Mouse (Mus musculus): Measurements from ENCODE around the gene Gak. TPM values are rescaled to one million over a fixed set of nuclear protein-coding genes. Genes with fewer than 3 reads are reported as not detected.
"Not testable (repeated sequence)": the region's sequence is repeated elsewhere in the genome, so short reads cannot be mapped to it uniquely, and the experiment has no call there.

Gene Gak
- polyA plus RNA-seq, 1 experiment, result 84.9 TPM

- Histone ChIP-seq H3K4me3 (ENCODE audit: insufficient read depth, low read length) (no peak overlapping the region), H3K4me1 (ENCODE audit: control insufficient read depth, insufficient read depth, low read length) (peaks cover 8% of the 10 kb centered on the region; the same call in 1 of the 2 replicates), H3K27ac (ENCODE audit: insufficient read depth, low read length) (no peak overlapping the region)
- TF ChIP-seq CTCF (IDR thresholded peaks at IDR 0.05; ENCODE audit: extremely low read depth, insufficient read depth, low read length) (no peak), POLR2A (IDR thresholded peaks at IDR 0.05; ENCODE audit: extremely low read depth, insufficient read depth, low read length) (no peak)
Measured at GRCm38 (mm10) chr5:108648937-108649576, 19.5 kb upstream of the Gak start.

DNA sequence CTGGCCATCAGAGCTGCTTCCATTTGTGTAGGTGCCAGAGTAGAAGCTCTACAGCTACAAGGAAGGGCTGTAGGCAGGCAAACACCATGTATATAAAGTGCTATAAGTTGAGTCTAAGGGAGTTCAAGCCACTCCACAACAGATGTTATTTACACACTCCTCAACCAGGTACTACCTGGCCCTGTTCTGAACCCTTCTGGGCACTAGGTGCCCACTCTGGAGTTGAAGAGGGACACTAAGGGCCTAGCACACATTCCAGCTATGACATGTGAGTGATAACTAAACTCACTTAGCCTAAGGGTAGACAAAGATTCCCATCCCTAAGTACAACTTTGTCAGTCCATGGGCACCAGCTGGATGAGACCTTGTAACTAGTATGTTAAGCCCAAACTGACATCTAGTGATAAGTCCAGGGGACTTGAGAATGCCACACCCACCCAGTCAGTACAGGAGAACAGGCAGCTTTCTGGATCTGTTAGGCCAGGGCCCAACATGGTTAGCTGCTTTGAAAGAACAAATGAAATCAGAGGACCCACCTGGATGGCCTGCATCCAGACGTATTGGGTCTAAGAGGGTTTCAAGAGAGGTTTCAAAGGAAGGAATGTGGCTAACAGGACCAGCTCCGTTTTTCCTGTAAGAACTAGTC lies 18.4 kb upstream of the Gak start:
- TF ChIP-seq POLR2A (IDR thresholded peaks at IDR 0.05; ENCODE audit: extremely low read depth, insufficient read depth, low read length), result no peak
- no peak for TF ChIP-seq CTCF (IDR thresholded peaks at IDR 0.05; ENCODE audit: extremely low read depth, insufficient read depth, low read length)
- H3K27ac ChIP-seq (ENCODE audit: insufficient read depth, low read length), result no peak overlapping the region
- peaks cover 8% of the 10 kb centered on the region; the same call in 1 of the 2 replicates for H3K4me1 ChIP-seq (ENCODE audit: control insufficient read depth, insufficient read depth, low read length)
- no peak overlapping the region for H3K4me3 ChIP-seq (ENCODE audit: insufficient read depth, low read length)

DNA sequence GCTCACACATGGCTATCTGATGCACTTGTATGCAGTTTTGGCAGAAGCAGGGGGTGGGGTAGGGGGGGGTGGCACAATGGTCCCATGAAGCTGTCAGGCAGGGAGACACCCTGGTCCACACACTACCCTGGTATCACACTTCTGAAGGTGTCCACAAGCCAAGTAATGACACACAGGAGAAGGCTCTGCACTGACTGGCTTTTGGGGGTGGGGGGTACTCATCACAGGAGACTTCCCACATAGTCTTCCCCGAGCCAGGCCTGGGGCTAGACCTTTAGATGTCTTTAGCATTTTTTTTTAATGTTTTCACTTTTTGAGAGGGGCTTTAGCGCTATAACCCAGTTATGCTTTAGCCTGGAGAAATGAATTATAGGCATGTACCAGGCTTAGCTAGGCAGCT lies 17.8 kb upstream of the Gak start:
- peaks cover 8% of the 10 kb centered on the region; the same call in 1 of the 2 replicates for H3K4me1 ChIP-seq (ENCODE audit: control insufficient read depth, insufficient read depth, low read length)
- H3K4me3 ChIP-seq (ENCODE audit: insufficient read depth, low read length), result no peak overlapping the region
- TF ChIP-seq CTCF (IDR thresholded peaks at IDR 0.05; ENCODE audit: extremely low read depth, insufficient read depth, low read length), result no peak
- TF ChIP-seq POLR2A (IDR thresholded peaks at IDR 0.05; ENCODE audit: extremely low read depth, insufficient read depth, low read length), result no peak
- no peak overlapping the region for H3K27ac ChIP-seq (ENCODE audit: insufficient read depth, low read length)

GRCm38 (mm10) chr5:108646343-108646660 lies 16.7 kb upstream of the Gak start:
- TF ChIP-seq POLR2A (IDR thresholded peaks at IDR 0.05; ENCODE audit: extremely low read depth, insufficient read depth, low read length), result no peak
- TF ChIP-seq CTCF (IDR thresholded peaks at IDR 0.05; ENCODE audit: extremely low read depth, insufficient read depth, low read length), result no peak
- Histone ChIP-seq H3K27ac (ENCODE audit: insufficient read depth, low read length) (no peak overlapping the region), H3K4me3 (ENCODE audit: insufficient read depth, low read length) (no peak overlapping the region), H3K4me1 (ENCODE audit: control insufficient read depth, insufficient read depth, low read length) (peaks cover 8% of the 10 kb centered on the region; the same call in 1 of the 2 replicates)

- TF ChIP-seq CTCF (IDR thresholded peaks at IDR 0.05; ENCODE audit: extremely low read depth, insufficient read depth, low read length), result peak; percentile 19; the same call in 1 of the 2 replicates
- TF ChIP-seq POLR2A (IDR thresholded peaks at IDR 0.05; ENCODE audit: extremely low read depth, insufficient read depth, low read length), result 0 out of 2 replicates have a peak, but pooled peaks have one; percentile 7
- no peak overlapping the region for H3K4me3 ChIP-seq (ENCODE audit: insufficient read depth, low read length)
- H3K27ac ChIP-seq (ENCODE audit: insufficient read depth, low read length), result no peak overlapping the region
- H3K4me1 ChIP-seq (ENCODE audit: control insufficient read depth, insufficient read depth, low read length), result peaks cover 8% of the 10 kb centered on the region; the same call in 1 of the 2 replicates
Measured at GRCm38 (mm10) chr5:108645651-108646342, 16.2 kb upstream of the Gak start.

DNA sequence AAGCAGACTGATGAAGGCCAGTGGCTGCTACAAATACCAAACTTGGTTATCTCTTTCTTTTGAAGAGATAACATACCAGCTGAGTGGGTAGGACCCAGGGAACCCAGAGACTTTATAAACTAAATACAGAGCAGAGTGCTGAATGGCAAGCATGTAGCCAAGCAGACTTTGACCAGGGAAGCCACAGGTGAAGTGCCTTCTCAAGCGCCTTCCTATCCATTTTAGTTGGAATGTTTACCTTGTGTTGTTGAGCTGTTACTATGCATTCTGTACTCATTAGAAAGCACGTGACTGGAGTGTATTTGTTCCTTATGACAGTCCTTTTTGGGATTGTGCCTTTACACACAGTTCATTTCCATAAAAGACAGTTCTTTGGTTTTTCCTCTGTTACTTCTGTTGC lies 14.1 kb upstream of the Gak start:
- Histone ChIP-seq H3K27ac (ENCODE audit: insufficient read depth, low read length) (no peak overlapping the region), H3K4me1 (ENCODE audit: control insufficient read depth, insufficient read depth, low read length) (peaks cover 8% of the 10 kb centered on the region; the same call in 1 of the 2 replicates), H3K4me3 (ENCODE audit: insufficient read depth, low read length) (no peak overlapping the region)
- TF ChIP-seq CTCF (IDR thresholded peaks at IDR 0.05; ENCODE audit: extremely low read depth, insufficient read depth, low read length) (no peak), POLR2A (IDR thresholded peaks at IDR 0.05; ENCODE audit: extremely low read depth, insufficient read depth, low read length) (no peak)

GRCm38 (mm10) chr5:108636172-108636571 lies 6.6 kb upstream of the Gak start:
- H3K4me1 ChIP-seq (ENCODE audit: control insufficient read depth, insufficient read depth, low read length), result no peaks in the 10 kb centered on the region
- no peak for TF ChIP-seq CTCF (IDR thresholded peaks at IDR 0.05; ENCODE audit: extremely low read depth, insufficient read depth, low read length)
- TF ChIP-seq POLR2A (IDR thresholded peaks at IDR 0.05; ENCODE audit: extremely low read depth, insufficient read depth, low read length), result no peak
- no peak overlapping the region for H3K27ac ChIP-seq (ENCODE audit: insufficient read depth, low read length)
- H3K4me3 ChIP-seq (ENCODE audit: insufficient read depth, low read length), result no peak overlapping the region

DNA sequence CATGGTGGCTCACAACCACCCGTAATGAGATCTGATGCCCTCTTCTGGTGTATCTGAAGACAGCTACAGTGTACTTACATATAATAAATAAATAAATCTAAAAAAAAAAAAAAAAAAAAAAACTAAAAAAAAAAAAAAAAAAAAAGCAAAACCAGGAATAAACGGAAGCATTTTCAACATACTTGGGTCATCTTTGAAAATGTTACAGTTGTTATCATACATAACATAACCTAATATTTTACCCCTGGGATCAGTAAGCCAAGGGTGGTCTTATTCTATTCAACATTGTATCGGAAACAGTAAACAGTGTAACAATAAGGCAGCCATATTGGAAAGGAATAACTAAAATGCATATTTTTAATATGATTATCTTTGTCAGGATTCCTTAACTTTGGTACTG lies 4.5 kb upstream of the Gak start:
- H3K27ac ChIP-seq (ENCODE audit: insufficient read depth, low read length); H3K4me1 ChIP-seq (ENCODE audit: control insufficient read depth, insufficient read depth, low read length); H3K4me3 ChIP-seq (ENCODE audit: insufficient read depth, low read length): not testable (repeated sequence)

GRCm38 (mm10) chr5:108633676-108634075 lies 4.1 kb upstream of the Gak start:
- TF ChIP-seq POLR2A (IDR thresholded peaks at IDR 0.05; ENCODE audit: extremely low read depth, insufficient read depth, low read length) (no peak), CTCF (IDR thresholded peaks at IDR 0.05; ENCODE audit: extremely low read depth, insufficient read depth, low read length) (no peak)
- Histone ChIP-seq H3K4me1 (ENCODE audit: control insufficient read depth, insufficient read depth, low read length) (peaks cover 2% of the 10 kb centered on the region; the same call in 1 of the 2 replicates), H3K4me3 (ENCODE audit: insufficient read depth, low read length) (no peak overlapping the region), H3K27ac (ENCODE audit: insufficient read depth, low read length) (no peak overlapping the region)
